Mouse (Mus musculus): ENCODE measurements around the gene Atp1a4.

Gene Atp1a4

DNA sequence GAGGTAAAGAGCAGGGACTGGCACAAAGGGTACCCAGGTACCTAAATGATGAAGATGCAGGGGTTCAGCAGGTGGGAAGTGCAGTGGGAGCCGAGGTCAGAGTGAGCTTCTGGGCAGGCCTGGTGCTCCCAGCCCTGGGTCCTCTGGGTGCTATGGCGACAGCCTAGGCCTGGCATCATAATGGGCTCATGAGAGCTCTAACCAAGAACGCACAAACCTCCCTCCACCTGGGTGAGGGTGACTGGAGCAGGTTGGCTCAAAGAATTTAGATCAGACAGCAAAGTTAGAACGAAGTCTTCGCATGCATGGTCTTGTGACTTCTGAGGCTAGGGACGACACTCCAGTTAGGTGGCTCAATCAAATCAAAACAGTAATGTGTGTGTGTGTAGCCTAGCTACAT is at the start of gene Atp1a4:
Atp1a4 (minus strand) TSS at position 101 of the 400 bp plus-strand sequence.
- no peak for DNase-seq

DNA sequence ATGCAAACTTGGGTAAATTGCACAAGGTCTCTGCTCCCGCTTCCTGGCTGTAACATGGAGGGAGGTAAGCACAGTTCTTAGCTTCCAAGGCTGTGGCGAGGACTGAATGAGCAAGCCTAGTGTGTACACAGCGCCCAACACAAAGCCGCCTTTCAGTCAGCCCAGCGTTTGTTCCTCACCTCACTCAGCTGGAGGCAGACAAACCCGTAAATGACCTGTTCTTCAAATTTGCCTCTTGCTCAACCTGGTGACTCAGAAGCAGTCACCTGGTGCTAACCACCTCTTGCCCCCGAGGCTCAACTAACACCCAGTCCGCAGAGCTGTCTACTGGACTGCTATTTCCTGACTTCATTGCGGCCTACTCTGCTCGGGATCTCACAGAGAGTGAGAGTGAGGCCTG is 49.7 kb upstream of the Atp1a4 start:
- DNase-seq = no peak

DNA sequence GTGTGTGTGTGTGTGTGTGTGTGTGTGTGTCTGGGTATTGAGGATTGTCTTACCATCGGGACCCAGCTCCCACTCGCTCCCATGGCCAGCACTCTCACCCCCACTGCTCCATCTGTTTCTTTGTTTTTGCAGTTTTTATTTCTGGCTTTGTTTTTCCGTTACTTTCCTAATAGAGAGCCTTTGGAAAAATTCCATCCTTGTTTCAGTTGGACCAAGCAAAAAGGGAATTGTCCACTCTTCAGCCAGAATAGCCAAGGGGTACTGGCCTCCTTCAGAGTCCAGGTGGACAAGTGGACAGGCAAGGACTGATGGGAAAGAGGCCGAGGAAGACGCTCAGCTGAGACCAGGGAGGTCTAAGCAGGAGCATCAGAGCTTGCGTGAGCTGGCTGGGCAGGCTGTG is 48.7 kb upstream of the Atp1a4 start:
- DNase-seq = no peak

DNA sequence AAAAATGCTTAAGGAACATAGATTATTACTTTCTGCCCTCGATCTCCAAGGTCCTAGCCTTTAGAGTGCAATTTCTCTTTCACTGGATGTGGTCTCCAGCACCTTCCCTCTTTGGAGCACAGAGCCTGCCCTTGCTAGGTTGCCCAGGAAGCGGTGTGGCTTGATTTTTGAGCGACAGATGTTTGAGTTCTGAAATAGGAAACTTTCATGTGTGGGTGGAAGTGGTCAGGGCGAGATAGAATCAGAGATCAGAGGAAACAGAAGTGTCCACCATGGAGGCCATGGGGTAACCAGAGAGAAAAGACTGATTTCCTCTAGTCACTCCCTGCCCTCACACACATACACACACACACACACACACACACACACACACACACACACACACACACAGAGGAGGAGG is 48.0 kb upstream of the Atp1a4 start:
- DNase-seq = no peak

DNA sequence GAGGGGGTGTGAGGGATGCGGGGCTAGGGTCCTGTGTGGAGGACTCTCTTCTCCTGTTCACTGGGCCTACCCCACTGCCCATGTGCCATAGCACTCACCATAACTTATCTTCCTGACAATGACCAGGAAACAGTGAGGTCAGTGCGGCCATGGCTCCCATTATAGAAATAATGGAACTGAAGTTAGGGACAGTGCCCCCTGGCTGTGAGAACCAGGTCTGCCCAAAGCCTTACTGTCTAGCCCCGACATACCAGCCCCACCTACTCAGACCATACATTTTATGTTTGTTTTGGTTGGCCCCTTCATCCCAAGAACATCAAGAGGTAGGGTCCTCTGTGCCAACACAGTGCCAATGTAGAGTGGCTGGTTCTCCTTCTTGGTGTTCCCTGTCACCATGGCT is 47.4 kb upstream of the Atp1a4 start:
- no peak for DNase-seq

DNA sequence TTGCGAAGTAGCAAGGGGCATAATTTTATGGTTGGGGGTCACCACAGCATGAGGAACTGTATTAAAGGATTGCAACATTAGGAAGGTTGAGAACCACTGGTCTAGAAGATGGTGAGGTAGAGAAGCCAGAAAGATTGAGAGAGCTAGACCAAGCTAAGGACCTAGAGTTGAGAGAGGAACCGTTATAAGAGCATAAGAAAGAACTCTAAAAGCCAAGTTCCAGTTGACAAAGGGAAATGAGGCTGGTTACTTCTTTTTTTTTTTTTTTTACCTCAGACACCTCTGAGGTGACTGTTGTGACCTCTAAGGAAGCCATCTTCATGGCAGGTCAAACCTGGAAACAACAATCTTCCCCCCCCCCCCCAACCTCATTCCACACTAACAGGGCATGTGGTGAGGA is 46.9 kb upstream of the Atp1a4 start:
- no peak for DNase-seq

DNA sequence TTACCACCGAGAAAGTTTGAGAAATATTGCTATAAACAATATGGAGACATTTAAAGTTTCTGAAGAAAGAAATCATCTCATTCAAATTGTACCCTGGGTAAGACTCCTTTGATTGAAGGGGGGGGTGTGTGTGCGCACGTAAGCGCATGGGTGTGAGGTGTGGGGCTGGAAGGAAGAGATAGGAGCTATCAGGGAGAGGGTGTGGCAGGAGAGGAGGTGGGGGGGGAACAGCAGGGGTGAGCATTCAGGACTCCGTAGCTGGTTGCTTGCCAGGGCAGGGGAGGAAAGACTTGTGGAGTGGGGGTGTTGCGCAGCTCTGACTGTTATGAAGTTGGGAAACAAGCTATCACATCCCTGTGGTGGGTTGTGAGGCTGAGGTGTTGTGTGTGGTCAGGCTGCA is 46.2 kb upstream of the Atp1a4 start:
- DNase-seq = no peak

DNA sequence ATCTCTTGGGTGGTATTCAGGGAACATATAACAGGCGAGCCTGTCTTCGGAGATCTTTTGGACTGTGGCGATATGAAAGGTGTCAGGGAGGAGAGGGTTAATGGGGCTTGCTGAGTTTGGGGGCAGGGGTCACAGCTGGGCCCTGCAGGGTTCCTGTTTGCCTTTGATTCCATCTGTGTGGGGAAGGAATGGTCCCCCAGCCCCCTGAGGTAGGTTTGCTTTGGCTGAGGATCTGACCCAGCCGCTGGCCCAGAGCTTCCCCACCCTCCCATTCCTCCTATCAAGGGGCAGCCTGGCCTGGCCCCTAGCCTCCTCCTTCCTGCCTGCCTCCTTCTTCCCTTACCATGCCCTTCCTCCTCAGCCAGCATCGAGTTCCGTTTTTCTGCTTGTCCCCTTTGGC is 44.6 kb upstream of the Atp1a4 start:
- DNase-seq = no peak

DNA sequence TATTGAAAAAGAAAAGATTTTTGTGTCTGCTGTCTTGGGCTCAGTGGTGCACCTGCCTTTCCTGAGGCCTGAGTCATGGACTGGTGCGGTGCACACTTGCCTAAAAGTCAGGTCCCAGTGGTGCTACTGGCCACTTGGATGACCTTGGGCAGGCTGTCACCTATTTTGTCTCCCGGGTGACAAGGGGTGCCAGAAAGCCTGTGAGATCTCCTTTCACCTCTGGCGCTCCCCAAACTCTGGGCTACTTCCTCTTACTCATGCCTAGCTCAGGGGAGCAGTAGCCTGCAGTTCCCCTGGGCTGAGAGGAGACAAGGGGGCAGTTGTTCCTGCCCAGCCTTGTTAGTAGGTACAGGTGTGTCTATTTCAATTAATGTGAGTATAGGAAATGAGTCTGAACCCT is 44.1 kb upstream of the Atp1a4 start:
- DNase-seq = no peak

DNA sequence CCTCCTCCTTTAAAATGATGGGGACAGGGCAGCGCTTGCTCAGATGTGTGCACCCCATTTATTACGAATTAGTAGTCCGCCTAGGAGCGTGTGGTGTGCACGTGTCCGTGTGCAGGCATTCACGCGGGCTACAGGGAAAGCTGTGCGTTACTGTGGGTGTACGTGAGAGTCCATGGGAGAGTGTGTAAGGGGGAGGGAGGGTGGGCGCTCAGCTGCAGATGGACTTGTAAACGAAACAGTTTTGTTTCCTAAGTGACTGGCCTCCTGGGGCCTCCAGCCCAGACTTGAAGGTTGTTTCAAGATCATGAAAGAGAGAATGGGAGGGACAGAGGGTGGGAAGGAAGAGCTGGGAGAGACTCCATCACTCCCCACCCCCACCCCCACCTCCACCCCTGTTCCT is 43.0 kb upstream of the Atp1a4 start:
- no peak for DNase-seq

DNA sequence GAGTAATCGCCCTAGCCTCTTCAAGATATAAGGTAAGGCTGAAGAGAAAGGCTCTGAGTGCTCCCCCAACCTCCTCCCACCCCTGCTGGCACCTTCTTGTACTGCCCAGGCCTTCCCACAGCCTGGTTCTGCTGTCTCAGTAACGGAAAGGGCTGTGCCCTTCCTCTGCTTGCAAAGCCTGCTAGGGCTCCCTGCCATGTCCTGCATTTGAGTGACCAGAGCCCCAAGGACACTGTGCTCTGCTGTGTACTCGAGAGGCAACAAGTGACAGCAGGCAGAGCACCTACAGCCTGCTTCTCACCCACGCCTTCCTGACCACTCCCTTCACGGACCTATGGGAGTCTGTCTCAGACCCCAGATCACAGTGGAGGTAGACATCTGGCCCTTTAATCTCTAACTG is 42.0 kb upstream of the Atp1a4 start:
- no peak for DNase-seq

DNA sequence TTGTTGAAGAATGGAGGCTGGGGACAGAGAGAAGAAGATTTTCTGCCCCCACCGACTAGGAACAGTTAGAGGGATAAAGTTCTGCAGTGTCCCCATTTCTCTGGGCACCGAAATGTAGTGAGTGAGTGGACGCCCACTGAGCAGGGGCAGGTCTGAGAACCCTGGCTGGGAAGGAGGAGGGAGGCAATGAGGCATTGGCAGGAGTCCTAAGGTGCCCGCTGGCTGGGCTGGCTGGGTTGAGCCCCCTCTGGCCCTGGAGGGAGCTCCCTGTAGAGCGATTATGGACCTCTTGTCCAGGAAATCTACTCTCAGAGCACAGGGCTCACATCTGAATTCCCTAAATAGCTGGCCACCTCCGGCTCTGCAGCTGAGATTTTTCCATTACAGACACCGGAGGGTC is 41.3 kb upstream of the Atp1a4 start:
- no peak for DNase-seq

DNA sequence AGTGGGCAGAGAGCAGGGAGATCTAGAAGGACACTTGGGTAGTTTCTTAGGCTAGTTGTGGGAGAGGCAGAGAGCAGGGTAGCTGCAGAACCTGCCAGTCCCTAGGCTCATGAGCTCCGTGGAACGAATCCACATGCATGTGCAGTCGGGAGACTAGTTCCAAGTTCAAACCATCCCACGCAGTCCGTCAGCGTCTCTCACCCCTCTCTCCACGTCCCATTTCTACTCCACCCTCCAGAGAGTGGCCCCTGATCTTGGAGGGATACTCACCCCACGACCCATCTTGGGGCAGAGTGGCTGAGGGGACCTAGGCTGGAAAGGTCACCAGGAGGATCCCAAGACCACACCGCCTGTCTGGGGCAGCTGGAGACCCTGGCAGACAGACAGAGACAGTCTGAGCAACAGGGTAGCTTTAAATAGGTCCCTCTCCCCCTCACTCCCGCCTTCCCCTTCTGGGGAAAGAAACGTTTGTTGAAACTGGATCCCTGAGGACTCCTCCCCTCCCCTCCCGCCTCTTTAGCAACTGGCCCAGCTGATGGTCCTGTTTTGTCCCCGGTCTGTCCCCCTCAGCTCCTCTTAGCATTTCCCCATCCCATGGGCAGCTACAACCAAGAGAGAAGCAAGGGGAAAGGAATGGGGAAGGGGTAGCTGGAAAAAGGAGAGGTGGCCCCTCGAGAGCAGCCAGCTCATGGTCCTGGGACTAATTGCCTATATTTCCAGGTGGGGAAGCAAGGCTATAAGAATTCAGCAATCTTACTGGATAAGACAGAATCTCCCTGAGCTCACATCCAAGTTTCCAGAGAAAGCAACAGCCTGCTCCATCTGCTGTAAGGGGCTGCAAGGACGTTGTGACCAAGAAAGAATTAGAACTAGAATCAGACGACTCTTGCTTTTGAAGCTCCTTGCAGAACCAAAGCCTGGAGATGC is 39.7 kb upstream of the Atp1a4 start, which contains the start of gene Atp1a2:
Atp1a2 (minus strand) TSS at position 454 of the 927 bp plus-strand sequence.
- peak in 1 of 2 experiments; percentile 21 for DNase-seq

DNA sequence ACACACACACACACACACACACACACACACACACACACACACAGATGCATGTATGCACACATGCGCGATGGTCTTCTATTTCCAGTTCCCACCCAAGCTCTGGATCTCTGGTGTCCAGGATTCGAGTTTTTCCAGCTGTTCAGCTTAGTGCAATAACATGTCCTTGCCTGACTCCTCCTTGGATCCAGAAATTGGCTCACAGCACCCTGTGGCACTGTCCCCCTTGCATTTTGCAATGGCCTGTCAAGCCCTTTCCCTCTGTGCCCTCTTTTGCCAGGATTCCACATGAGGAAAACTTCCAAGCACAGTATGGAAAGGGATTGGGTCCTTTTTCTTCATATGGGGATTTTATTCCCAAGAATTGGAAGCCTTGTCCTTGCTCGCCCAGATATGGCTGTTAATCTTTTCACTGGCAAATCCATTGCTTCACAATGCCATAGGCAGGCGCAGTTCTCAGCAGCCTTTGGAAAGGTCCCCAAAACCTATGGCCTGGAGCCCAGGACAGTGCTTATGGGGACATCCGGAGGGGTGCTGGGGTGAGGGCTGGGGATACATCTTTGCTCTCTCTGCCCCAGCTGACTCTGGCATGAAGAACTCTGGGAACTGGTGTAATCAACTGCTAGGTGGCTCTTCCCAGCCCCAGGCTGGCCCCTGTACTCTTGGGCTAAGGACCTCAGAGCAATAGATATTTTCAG is 38.7 kb upstream of the Atp1a4 start:
- DNase-seq = peak in 1 of 2 experiments; percentile 34

DNA sequence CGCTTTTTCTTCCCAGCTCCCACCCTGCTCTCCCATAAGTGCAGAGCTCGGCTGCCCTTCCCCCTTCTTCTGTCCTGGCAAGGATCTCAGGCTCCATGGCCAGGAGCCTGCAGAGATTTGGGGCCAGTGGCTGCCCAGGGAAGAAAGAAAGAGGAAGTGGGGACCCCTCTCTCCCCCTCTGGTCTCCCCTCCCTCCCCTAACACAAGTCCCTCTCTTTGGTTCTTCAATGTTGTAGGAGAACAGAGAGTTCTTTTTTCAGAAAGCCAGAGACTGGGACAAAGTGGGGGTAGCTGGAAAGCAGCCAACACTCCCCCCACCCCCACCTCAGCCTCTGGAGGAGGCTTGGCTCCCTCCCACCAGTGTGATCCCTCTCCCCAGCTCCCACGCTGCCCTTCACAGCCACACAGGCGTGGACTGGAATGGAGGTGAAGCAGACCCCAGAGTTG is 37.6 kb upstream of the Atp1a4 start:
- DNase-seq = no peak

DNA sequence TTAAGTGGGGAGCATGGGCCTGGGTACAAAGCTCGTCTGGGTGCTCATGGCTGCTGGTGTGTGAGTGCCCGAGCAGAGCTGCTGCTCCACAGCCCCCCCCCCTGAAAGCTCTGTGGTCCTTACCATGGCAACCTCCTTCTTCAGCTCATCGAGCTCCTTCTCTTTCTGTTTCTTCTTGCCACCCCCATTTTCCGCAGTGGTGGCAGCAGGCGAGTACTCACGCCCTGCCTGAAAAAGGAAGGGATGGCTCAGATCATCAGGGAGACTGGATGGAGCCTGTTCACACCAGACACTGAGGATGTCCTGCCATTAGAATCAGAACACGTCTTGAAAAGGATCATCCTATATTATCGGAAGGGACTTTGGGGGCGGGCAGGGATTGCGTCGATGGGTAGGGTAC is 35.2 kb upstream of the Atp1a4 start:
- DNase-seq = no peak

DNA sequence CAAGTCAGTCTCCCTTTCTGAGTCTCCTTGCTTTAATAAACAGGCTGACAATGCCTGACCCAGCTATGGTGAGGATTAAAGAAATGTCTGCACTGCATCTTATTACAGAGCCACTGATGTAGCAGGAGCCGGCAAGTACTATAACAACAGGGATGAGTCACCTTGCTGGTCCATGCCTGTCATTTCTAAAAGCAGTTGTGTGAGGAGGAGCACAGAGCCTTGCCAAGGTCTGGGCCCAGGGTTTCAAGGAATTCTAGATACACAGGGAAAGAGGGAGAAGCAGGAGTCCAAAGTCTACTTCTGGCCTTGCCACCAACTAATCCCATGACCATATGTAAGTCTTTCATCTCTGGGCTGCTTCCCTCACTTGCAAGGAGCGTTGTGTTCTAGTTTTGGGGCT is 34.7 kb upstream of the Atp1a4 start:
- no peak for DNase-seq

DNA sequence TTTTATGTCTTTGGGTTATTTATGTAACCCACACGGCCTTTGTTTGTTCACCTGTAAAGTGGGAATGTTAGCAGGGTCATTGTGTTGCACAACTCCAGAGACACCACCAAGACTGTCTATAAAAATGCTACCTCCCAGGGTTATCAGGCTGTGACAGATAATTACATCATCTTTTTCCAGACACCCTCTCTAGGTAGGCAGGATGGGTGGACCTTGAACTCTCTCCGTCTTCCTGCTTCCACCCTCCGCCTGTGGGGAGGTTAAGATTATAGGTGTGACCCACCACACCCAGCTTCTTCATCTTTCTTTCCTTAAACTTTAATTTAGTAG is 31.4 kb upstream of the Atp1a4 start:
- no peak for DNase-seq

DNA sequence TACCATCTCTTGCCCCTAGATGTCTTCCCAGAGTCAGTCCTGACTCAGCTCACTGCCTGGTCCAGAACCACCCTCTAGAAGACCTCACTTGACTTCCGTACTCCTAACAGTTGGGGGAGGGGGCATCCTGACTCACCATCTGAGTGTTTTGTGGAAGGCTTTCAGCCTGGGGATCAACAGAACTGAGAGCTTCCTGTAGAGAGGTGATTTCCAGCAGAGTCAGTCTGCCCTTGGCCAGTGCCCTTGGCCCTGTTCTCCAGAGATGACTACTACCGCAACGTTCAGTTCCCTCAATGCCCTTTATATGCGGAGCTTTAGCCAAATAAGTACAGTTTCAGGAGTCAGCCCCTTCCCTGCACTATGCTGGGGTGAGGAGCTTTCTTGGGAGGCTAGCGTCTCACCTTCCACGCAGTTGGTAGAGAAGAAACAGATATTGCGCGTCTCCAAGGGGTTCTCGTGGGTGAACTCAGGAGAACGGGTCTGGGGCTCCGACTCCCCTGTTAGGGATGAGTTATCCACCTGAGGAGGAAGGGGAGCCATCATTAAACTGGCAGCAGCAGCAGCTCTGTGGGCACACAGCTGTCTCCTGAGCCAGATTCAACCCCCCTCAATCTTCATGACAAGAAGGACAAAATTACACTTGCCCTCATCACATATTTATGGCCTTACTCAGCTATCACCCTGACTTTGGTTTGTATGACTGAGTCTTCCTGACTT is 30.8 kb upstream of the Atp1a4 start:
- no peak for DNase-seq

DNA sequence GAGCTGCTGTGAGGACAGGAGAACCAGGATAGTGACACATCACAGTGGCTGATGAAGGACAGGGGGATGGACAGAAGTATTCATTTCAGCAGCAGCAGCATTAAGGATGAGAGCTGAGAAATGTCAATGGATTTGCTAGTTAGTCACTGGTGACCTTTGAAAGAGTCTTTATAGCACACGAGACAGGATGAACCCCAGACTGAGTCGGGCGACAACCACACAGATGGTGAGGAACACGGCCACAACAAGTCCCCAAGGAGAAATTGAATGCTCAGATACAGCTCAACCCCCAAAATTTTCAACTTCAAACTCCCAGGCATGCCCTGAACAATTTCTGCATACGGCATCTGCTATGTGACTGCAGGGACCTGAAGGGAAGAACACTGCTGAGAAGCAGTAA is 28.5 kb upstream of the Atp1a4 start:
- no peak for DNase-seq

DNA sequence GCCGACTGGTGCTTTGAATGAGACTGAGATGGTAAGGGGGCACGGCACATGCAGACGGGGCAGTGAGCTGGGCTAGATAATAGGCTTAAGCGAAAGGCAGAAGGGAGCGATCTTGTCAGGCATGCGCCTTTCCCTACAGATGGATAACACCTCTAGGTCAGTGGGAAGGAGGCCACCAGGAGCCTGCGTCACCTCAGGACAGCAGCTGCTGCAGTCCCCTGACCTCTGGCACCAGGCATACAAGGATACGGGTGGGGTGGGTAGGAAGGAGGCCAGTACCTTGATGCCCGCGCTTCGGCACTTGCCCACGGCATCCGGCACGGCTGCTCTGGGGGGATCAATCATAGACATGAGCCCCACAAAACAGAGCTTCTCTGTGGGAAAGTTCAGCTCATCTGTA is 26.0 kb upstream of the Atp1a4 start:
- DNase-seq = no peak

DNA sequence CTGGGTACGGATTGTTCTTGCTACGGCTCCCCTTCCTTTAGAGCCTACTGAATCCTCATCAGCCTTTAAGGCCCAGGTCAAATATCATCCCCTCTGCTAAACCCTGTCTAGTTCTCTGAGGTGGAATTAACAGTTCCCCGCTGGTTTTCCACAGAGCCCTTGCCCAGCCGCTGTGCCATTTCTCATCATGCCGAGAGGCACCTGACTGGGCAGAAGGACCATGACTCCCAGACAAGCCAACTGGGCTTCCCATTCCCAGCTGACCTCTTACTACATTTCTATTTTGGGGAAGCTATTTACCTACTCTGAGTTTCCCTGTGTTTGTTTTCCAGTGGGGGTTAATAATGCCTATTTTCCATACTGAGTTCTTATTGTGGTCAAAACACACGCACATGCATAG is 24.9 kb upstream of the Atp1a4 start:
- DNase-seq = no peak

DNA sequence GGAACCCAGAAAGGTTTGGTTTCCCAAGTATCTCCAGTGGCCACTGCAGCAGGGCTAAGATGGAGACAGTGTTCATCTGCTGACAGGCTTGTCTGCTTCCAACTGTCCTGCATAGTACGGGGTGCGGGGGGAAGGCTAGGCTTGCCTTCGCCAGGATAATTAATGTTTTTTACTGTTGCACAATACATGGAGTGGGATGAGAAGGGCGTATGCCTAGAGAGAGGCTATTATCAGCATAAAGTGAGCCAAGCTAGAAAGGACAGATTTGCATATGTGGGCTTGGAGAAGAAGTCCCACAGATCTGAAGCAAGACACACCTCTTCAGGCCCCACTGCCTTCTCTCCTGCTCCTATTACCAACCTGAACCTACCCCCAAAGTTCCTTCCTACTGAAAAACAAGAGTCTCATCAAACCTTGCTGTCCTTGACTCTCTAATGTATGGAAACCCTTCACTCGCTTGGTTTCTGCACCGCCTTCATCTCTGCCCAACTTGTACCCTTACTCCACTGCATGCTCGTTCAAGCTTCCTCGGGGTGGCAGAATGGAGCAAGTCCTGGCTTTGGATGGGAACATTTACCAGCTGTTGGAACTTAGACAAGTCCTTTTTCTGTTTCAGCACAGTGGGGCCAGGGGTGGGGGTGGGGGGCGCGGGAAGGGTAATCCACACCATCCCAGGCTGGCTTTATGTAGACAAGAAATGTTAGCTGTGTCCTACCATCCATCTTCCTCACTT is 23.5 kb upstream of the Atp1a4 start:
- DNase-seq = no peak

All from cerebellum, postnatal 36 days (tissue).